Mouse (Mus musculus) ovary, adult 18-20 months (tissue): ENCODE measurements at regions not wholly inside any gene's neighbourhood (a gene's known extent, or its start where the extent isn't known, plus 50 kb on each side); places are given as distances from the start of the nearest gene placed in this dataset.

Source experiments
- DNase-seq: peaks from one replicate; pipeline ENCODE4 v3.0.0; 2022; ENCODE audit warnings: low spot score, mixed read lengths

- DNase-seq: no peak
These were observed 236.5 kb downstream of the Mtx2 start for GRCm38 (mm10) chr2:75062189-75062510.

- DNase-seq: no peak
These were observed 239.0 kb downstream of the Mtx2 start for GRCm38 (mm10) chr2:75064406-75065115.

GRCm38 (mm10) chr2:75065304-75065703, 239.7 kb downstream of the Mtx2 start:
- no peak for DNase-seq

GRCm38 (mm10) chr2:75069321-75069720, 243.7 kb downstream of the Mtx2 start:
- no peak for DNase-seq

GRCm38 (mm10) chr2:75072021-75072420, 246.4 kb downstream of the Mtx2 start:
- DNase-seq: no peak

- DNase-seq: no peak
These were observed 246.9 kb downstream of the Mtx2 start for GRCm38 (mm10) chr2:75072471-75072870.

GRCm38 (mm10) chr2:75073178-75073577, 247.6 kb downstream of the Mtx2 start:
- DNase-seq: no peak

GRCm38 (mm10) chr2:75087164-75087563, 261.6 kb downstream of the Mtx2 start:
- no peak for DNase-seq

GRCm38 (mm10) chr2:75089186-75089585, 263.6 kb downstream of the Mtx2 start:
- DNase-seq: no peak

- no peak for DNase-seq
These were observed 264.0 kb downstream of the Mtx2 start for GRCm38 (mm10) chr2:75089616-75090015.

GRCm38 (mm10) chr2:75090439-75090838, 264.8 kb downstream of the Mtx2 start:
- no peak for DNase-seq

GRCm38 (mm10) chr2:75101501-75101900, 275.9 kb downstream of the Mtx2 start:
- DNase-seq: no peak

GRCm38 (mm10) chr2:75112751-75113150, 287.1 kb downstream of the Mtx2 start:
- peak; percentile 26 for DNase-seq

GRCm38 (mm10) chr2:75114375-75114774, 288.8 kb downstream of the Mtx2 start:
- no peak for DNase-seq

- no peak for DNase-seq
These were observed 292.8 kb downstream of the Mtx2 start for GRCm38 (mm10) chr2:75118348-75118926.

- DNase-seq: no peak
These were observed 294.0 kb downstream of the Mtx2 start for GRCm38 (mm10) chr2:75119599-75119998.

GRCm38 (mm10) chr2:75133298-75134080, 307.9 kb downstream of the Mtx2 start:
- DNase-seq: no peak

- DNase-seq: no peak
These were observed 311.0 kb downstream of the Mtx2 start for GRCm38 (mm10) chr2:75136618-75137017.

- DNase-seq: no peak
These were observed 311.8 kb downstream of the Mtx2 start for GRCm38 (mm10) chr2:75137133-75137982.

GRCm38 (mm10) chr2:75137983-75138745, 312.6 kb downstream of the Mtx2 start:
- DNase-seq: no peak

GRCm38 (mm10) chr2:75138746-75139060, 313.1 kb downstream of the Mtx2 start:
- DNase-seq: no peak

- no peak for DNase-seq
These were observed 313.9 kb downstream of the Mtx2 start for GRCm38 (mm10) chr2:75139544-75139943.
